Mouse (Mus musculus) B cell, adult 2 months (primary cell): ENCODE data around the gene Ano10.
A peak's percentile ranks its signal among the peaks of the same experiment; 100 is the strongest.

ENCODE experiments used
- DNase-seq, 2 experiments: peaks; one replicate each; pipeline ENCODE4 v3.0.0; 2022

The Ano10 gene

DNA sequence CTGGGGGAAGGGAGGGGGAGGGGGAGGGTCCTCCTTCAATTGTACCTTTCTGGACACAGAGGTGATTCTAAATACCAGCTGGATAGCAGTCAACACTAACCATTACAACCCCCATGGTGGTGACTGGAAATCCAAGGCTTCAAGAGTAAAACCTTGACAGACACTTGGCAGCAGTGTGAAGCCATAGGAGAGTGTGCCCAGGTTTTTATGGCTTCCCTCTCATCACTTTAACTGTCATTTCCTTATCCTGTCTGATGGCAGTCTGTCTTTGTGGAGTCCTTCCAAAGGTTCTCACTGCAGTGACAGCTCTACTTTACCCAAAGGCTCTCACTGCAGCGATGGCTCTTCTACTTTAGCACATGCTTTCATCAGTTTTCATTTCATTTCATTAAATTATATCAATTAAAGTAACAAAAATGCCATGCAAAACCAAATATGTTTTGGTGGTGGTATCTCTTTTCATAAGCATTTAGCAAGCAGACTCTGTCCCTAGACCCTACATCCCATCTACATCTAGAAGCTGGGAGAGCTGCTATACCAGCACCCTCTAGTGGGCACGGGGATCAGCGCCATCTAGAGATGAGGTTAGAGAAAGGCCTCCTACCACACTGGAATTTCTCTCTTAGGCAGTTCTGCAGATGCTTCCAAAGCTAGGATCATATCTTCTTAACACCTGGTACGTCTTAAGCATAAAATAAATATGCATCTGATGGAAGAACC lies 50.0 kb downstream of the Ano10 start:
- DNase-seq = peak; percentile 55 to 64

GRCm38 (mm10) chr9:122243297-122243696 lies 50.9 kb downstream of the Ano10 start:
- DNase-seq = no peak

GRCm38 (mm10) chr9:122242856-122243255 lies 51.4 kb downstream of the Ano10 start:
- DNase-seq = no peak

DNA sequence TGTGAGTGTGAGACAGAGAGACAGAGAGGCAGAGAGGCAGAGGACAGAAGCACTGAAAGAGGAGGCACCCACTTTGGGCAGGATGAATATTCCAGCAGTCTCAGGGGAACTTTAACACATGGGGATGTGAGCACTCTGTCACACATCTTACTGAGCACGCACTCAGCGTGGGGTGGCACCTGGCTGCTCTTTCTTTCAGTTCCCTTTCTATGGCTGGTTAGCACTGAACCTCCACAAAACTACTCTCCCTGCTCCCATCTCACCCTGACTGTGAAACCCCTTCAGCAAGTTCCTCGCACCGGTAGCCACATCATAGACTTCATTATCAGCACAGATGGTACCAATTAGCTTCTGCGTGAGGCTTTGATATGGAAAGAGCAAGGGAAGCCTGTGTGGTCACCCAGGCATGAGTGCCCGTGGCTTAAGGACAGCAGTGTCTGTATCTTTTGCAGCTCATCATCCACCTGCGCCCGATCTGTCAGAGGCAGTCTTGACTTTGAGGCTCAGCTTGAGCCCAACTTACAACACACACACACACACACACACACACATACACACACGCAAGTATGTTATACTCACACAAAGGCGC lies 52.3 kb downstream of the Ano10 start:
- DNase-seq = peak; percentile 55

DNA sequence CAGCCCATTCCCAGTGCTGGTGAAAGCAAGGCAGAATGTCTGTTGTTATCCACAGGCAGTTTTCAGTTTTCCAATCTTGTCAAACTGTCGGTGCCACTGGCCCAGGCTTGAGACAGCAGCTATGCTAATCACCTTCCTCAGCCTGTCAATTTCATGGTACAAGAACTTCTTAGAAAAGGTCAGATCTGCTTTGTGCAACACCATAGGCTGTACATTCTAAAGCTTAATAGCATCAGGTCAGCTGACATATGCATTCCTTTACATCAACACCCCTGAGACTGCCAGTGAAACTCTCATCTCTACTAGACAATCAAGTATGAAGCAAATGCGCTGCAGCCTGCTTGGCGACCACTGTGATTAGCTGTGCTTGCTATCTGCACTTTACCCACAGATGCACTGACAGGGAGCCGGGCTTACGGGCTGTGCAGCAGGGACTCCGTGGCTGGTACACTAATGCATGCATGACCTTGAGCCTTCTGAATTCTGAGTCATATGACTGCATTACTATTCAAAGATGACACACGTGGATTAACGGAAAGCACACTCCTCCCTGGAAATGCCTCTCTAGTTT lies 53.5 kb downstream of the Ano10 start:
- DNase-seq = no peak

- DNase-seq = no peak
Observed at GRCm38 (mm10) chr9:122234741-122235140, 59.5 kb downstream of the Ano10 start.

GRCm38 (mm10) chr9:122233972-122234345 lies 60.3 kb downstream of the Ano10 start:
- DNase-seq = no peak

DNA sequence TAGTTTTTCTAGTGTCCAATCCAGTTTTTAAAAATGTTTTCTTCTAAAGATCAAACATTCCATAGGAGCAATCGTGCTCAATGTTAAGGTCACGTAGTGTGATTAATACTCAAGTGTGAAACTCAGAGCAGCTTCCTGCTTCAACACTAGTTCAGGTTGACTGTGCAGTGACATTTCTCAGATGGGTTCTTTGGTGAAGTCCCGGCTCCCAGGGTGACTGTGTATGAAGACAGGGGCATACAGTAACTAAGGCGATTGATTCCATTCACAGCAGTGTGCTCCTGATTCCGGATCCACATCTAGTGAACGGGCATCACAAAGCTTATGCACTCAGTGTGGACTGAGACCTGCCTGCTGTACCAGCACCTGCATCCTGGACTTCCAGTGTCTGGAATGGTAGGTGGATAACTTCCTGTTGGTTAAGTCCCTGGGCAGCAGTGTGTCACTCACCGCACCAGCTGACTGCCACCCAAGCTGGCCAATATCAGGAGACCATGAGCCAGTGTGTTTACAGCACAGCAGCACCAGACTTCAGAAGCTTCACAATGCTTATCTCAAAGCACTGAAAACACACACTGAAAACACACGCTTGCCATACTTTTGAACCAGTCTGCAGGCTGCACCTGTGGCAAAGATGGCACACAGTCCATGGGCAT lies 60.8 kb downstream of the Ano10 start:
- no peak for DNase-seq

DNA sequence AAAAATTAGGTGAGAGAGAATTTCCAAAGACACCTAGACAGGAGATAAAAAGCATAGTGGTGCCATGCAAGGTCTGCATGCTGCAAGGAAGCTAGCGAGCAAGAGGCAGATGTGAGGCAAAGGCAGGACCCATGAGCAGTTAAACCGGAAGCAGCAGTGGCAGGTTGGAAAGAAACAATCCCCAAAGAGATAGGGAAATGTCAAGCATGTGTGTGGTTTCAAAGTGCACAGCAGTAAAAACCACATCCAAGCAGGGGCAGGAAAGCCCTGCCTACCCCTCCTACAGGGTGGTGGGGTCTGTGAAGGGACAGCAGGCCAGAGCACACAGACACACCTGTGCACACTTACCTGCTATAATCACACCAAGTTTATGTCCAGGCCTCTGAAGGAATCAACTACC lies 61.3 kb downstream of the Ano10 start:
- no peak for DNase-seq

DNA sequence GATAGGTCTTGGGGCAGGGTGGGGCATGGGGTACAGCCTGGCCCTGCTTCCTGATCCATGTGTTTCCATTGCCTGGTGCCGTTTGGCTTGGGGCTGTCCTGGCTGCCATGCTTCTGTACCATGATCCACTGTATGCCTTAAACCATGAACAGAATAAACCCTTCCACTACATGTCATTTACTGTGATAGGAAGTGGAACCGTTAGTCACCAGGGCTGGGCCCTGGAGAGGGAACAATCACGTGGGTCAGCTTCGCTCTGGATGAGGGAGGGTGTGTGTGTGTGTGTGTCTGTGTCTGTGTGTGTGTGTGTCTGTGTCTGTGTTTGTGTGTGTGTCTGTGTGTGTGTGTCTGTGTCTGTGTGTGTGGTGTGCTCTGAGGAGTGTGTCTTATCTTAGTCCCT lies 63.5 kb downstream of the Ano10 start:
- no peak for DNase-seq

DNA sequence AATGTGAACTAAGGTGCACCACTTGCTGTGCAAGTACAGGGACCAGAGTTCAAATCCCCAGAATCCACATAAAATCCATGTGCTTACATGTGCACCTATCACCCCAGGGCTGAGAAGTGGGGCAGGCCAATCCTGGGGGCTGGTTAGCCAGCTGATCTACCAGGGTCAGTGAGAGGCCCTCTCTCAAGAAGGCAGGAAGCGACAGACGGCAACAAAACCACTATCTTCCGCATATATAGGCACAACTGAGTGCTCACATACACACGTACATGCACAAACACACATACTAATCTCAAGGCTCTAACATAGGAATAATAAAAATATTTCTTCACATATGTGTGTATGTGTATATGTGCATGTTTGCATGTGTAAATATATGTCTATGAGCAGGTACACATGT lies 67.8 kb downstream of the Ano10 start:
- DNase-seq = no peak

DNA sequence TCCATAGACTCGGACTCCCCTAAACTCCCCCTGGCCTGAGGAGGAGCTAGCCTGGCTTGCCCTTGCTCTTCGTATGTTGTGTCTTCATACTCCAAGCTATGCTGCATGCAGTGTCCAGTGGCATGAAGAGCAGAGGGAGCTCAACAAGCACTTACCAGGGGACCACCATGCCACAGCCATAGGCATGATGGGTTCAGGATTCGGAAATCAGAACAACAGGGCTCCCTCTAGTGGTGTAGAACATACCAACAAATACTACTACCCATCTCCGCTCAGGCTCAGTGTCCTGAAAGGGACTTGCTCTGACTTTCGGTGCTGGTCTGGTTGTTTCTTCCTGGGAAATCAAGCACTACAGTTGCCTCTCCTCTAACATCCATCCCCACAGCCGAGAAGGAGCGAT lies 68.9 kb downstream of the Ano10 start:
- DNase-seq = peak; percentile 32 to 39

GRCm38 (mm10) chr9:122223005-122223404 lies 71.2 kb downstream of the Ano10 start:
- DNase-seq = no peak

- no peak for DNase-seq
Observed at GRCm38 (mm10) chr9:122219934-122220333, 74.3 kb downstream of the Ano10 start.

GRCm38 (mm10) chr9:122216945-122217529 lies 77.2 kb downstream of the Ano10 start:
- no peak for DNase-seq

GRCm38 (mm10) chr9:122215118-122215517 lies 79.1 kb downstream of the Ano10 start:
- DNase-seq = no peak

GRCm38 (mm10) chr9:122208311-122208710 lies 85.9 kb downstream of the Ano10 start:
- no peak for DNase-seq

GRCm38 (mm10) chr9:122205543-122206200 lies 88.6 kb downstream of the Ano10 start:
- DNase-seq = no peak

- peak; percentile 35 to 36 for DNase-seq
Observed at GRCm38 (mm10) chr9:122204508-122204907, 89.7 kb downstream of the Ano10 start.

DNA sequence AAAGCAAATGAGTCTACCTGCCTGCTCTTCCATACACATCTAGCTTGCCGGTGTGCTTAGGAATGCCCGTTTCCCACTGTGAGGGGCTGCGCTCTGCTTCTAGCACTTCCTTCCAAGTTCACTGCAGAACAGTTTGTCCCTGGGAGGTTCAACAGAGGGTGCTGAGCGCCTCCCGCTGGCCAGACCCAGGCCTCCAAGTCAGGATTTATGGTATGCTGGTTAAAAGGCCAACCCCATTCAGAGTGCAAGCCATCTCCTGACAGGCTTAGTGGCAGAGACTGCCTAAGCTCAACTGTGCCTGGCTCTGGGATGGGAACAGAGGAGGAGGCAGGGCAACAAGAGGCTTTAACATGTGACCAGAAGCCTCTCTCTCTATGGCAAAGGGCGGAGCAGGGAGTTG lies 95.0 kb downstream of the Ano10 start:
- DNase-seq = peak; percentile 38 to 41

GRCm38 (mm10) chr9:122198621-122199020 lies 95.6 kb downstream of the Ano10 start:
- DNase-seq = no peak

GRCm38 (mm10) chr9:122197021-122197420 lies 97.2 kb downstream of the Ano10 start:
- no peak for DNase-seq
